Mouse (Mus musculus): ENCODE measurements around the gene Zranb3.

DNA sequence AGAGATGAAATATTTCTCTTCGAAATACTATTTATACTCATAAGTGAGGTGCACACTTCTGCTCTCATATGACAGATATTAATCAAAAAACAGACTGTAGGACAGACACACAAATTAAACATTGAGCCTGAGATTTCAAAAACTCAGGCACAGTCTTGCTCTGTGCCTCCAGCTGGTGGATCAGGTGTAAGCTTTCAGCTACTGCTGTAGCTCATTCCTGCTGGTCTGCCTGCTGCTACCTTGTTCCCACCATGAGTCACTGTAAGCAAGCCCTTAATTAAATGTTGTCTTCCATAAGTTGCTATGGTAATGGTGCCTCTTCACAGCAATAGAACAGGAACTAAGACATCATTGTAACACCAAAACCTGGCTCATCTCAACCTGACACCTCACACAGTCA lies 70.7 kb downstream of the Zranb3 start:
- TF ChIP-seq CTCF (IDR thresholded peaks at IDR 0.05; ENCODE audit: control insufficient read depth, insufficient read depth, low read length) (no peak), POLR2A (IDR thresholded peaks at IDR 0.05; ENCODE audit: borderline replicate concordance, control insufficient read depth, low read depth, low read length) (no peak)

Measured in bone marrow, adult 2 months (tissue).